Mouse (Mus musculus) heart, adult 2 months (tissue): ENCODE results near the gene Gabpb1.

Experiments used
- CTCF ChIP-seq: fragments of 200-600 bp; IDR thresholded peaks from 2 replicates; pipeline ENCODE4 v1.8.1; 2022; ENCODE audit warnings: antibody characterized with exemption, mild to moderate bottlenecking, moderate library complexity
- EP300 ChIP-seq: fragments of 200-500 bp; IDR thresholded peaks from 2 replicates; pipeline ENCODE4 v1.6.1; 2011; ENCODE audit warnings: low read depth, low read length, control low read depth; ENCODE audit not compliant: insufficient read depth
- POLR2A ChIP-seq: fragments of 200-500 bp; IDR thresholded peaks from 2 replicates; pipeline ENCODE4 v1.6.1; 2011; ENCODE audit warnings: mild to moderate bottlenecking, low read depth, low read length, control low read depth; ENCODE audit not compliant: insufficient read depth

DNA sequence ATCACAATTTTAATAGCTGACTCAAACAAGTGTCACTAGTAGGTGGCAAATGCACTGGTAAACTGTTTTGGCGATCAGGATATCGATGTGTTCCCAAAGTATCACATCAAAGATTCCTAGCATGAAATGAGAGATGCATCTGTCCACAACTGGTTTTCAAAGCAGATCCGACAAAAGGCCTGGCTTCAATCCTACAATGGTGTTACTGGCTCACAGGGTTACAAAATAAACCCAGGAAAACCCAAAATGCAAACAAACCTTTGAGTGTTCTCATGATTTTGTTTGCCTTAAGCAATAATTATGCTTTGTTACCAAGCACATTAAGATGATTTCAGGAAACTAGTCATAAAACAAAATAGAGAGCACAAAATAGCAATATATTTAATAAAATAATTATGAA is 28.4 kb downstream of the Gabpb1 start:
- no peak for TF ChIP-seq EP300
- TF ChIP-seq CTCF, result no peak
- no peak for TF ChIP-seq POLR2A
